Mouse (Mus musculus) kidney, postnatal 25 days (tissue): Measurements from ENCODE around the gene Pnmt.

ENCODE experiments used
- DNase-seq, 2 experiments: peaks; one replicate each; pipeline ENCODE4 v3.0.0; 2021; ENCODE audit warnings: mixed read lengths in 2 of 2

Pnmt gene

GRCm38 (mm10) chr11:98384721-98385637, 1.3 kb upstream of the Pnmt start:
- DNase-seq = no peak

- DNase-seq = no peak
Measured at GRCm38 (mm10) chr11:98386596-98386995, 346 bp downstream of the Pnmt start.

DNA sequence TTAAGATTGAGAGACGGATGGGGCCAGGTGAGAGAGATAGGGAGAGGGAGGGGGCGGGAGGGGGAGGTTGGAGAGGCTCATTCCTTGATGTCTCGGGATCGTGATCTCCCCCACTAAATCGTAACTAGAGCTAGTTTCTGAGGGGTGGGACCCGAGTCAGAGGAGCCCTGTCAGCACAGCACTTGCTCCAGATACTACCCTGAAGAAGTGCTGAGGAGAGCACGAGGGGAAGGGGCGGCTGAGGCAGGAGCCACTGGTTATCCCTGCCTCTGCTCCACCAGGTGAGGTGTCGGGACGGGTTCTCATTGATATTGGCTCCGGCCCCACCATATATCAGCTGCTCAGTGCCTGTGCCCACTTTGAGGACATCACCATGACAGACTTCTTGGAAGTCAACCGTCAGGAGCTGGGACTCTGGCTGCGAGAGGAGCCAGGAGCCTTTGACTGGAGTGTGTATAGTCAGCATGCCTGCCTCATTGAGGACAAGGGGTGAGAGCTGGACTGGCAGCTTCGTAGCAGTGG, 867 bp downstream of the Pnmt start:
- DNase-seq = no peak

DNA sequence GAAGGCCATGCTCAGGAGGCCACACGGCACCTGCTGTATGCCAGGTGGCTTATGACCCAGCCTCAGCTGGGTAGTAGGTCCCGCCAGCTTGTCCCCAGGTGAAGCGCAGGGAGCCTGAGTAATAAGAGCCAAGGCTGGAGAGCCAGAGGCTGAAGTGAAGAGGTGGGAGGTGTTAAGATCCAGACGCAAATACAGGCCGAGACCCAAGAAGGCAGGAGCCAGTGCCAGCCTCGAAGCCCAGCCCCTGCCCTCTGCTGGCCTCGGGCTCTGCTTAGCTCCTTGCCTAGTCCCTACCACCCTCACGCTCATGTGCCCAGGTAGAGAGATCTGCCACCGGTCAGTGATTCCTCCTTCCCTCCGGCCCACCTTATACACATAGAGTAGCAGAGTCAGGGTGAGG, 2.0 kb downstream of the Pnmt start:
- peak in 1 of 2 experiments; percentile 66 for DNase-seq

- peak; percentile 71 to 75 for DNase-seq
Measured at GRCm38 (mm10) chr11:98389221-98389780, 3.1 kb downstream of the Pnmt start.

DNA sequence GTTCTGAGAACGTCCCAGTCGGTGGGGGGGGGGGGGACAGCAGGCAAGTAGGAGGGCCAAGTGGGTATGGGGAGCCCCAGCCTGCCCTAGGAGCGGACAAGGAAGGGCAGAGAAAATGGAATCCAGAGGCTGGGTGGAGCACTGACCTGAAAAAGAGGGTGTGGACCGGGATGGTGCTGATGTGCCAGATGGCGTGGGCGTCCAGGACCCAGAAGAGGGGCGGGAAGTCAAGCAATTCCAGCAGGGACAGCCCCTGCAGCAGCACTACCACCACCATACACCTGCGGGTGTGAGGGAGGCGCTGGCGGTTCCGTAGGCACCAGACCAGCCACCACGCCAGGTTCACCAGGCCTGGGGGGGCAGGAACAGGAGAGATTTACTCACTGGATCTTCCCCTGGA, 3.9 kb downstream of the Pnmt start:
- no peak for DNase-seq

GRCm38 (mm10) chr11:98392034-98392433, 5.8 kb downstream of the Pnmt start:
- DNase-seq = no peak

DNA sequence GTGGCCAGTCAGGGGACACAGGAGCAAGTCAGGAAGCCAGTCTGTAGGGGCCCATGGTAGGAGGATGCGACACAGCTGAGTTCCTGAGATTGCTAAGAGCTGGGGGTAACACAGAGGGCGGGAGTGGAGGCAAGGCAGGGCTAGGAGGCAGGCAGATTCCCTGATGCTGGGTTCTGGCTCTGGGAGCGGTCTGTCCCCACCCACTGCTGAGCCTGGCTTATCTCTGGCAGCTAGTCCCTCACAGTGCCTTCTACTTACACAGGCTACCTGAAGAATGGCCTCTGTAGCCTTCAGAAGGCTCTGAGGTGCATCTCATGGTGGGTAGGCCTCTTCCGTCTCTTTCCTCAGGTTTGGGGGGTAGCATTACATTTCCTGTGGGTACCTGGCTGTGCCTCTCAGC, 6.4 kb downstream of the Pnmt start:
- DNase-seq = no peak

- DNase-seq = peak; percentile 47 to 58
Measured at GRCm38 (mm10) chr11:98393317-98393716, 7.1 kb downstream of the Pnmt start.

GRCm38 (mm10) chr11:98394301-98394700, 8.1 kb downstream of the Pnmt start:
- peak; percentile 51 to 55 for DNase-seq

- peak; percentile 80 to 87 for DNase-seq
Measured at GRCm38 (mm10) chr11:98395041-98395440, 8.8 kb downstream of the Pnmt start.

GRCm38 (mm10) chr11:98397946-98398345, 11.7 kb downstream of the Pnmt start:
- DNase-seq = no peak

DNA sequence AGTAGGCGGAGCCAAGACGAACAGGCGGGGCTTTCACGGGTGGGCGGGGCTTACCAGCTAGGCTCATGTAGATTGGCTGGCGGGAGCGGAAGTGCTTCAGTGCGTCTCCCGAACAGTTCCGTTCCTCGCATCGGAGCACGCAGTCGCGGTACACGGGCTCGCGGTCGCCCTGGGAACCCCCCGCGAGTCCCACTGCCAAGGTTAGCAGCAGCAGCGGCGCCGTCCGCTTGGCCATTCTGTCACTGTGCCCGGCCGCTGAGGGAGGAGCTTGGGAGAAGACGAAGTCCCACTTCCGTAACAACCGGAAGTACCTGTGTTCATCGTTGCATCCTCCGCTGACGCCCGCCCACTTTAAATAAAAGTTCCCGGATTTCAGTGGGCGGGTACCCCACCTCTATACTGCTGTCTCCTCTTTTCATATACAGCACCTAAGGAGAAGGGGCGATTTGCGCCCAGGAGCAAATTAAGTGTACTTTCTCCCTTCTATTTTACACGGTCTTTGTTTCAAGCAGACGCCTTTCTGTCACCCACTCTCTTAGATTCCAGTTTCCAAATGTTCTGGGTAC, 14.0 kb downstream of the Pnmt start, which contains the start of gene Pgap3:
Gene Pgap3 (minus strand): TSS at position 330 of the 566 bp plus-strand sequence.
- peak; percentile 90 to 95 for DNase-seq

GRCm38 (mm10) chr11:98400816-98401215, 14.6 kb downstream of the Pnmt start:
- DNase-seq = peak; percentile 75 to 85

- DNase-seq = peak in 1 of 2 experiments; percentile 72
Measured at GRCm38 (mm10) chr11:98406621-98407020, 20.4 kb downstream of the Pnmt start.

- peak; percentile 90 to 95 for DNase-seq
Measured at GRCm38 (mm10) chr11:98408872-98409271, 22.6 kb downstream of the Pnmt start.

DNA sequence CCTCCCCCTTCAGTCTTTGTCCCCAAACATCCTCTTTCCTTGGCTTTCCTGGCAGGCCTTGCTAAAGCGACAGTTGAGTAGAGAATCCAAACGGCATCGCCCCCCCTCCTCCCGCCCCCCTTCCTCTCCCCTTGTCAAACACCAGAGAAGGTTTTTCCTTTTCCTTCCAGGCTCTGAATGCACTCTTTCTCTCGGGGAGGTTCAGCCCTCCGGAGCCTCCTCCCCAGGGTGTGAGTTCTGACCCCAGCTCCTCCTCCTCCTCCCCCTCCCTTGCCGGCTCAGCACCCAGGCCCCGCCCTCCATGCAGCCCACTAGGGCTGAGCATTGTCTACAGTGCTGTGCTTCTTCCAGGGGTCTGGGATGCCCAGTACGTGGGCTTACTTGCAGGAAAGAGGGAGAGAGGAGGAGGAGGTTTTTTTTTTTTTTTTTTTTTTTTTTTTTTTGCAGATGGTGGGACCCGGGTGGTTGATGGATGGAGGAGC, 23.1 kb downstream of the Pnmt start:
- peak; percentile 75 to 90 for DNase-seq

GRCm38 (mm10) chr11:98412273-98412796, 26.1 kb downstream of the Pnmt start, which contains the start of gene Erbb2:
Erbb2 (plus strand) TSS chr11:98412470.
- peak; percentile 89 to 95 for DNase-seq

DNA sequence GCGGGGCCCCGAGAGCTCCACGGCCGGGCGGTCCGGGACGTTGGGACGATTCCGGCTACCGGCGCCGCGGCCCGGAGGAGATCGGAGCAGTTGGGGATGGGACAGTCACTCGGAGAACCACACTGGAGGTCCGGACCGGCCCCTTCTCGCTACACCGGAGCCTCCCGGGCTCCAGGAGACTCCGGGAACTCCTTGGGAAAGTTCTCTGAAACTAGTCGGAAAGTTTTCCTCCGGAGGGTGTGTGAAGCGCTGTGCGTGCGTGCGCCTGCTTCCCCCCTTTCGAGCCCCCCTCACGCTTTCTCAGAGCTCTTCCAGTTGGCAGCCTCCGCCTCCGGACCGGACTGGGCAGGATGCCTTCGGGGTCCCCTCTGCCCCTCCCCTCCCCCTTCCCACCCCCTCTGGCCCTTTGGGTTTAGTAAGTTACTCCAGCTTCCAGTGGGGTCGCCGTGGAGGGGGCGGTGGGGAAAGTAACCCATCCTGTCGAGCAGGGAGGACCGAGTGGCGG, 26.6 kb downstream of the Pnmt start:
- DNase-seq = peak; percentile 46 to 73

DNA sequence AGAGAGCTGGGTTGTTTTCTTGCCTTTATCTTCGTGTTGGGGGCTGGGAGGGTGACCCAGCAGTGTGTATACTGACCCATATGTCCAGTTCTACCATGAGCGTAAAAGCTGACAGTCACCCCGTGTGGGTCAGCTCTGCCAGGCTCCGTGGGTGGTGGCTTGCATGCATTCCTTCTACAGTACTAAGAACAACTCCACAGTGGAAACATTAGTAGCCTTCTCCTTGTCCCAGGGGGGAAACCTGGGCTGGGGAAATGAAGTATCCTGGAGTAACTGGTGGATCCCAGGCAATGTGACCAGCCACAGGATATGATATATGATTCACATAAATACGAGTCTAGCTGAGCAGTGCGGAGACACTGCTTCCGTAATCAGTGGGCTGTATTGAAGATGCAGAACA, 27.5 kb downstream of the Pnmt start:
- DNase-seq = no peak

DNA sequence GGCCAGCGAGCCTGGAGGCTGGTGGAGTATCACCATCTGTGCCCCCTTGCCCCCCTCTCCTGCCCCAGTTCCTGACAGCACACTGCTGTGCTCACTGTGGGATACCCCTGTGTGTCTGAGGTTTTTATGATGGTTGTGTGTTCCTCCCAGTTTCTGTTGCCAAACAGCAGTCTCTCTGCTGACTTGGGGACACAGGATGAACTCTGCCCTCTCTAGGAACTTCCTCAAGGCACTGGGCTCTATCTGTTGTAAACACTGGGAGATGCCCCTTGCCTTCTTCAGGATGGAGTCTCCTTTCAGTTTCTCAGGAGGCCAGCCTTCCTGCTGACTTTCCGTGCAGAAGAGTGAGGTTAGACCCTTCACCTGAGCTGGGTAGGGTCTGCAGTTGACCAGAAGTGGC, 27.9 kb downstream of the Pnmt start:
- no peak for DNase-seq

DNA sequence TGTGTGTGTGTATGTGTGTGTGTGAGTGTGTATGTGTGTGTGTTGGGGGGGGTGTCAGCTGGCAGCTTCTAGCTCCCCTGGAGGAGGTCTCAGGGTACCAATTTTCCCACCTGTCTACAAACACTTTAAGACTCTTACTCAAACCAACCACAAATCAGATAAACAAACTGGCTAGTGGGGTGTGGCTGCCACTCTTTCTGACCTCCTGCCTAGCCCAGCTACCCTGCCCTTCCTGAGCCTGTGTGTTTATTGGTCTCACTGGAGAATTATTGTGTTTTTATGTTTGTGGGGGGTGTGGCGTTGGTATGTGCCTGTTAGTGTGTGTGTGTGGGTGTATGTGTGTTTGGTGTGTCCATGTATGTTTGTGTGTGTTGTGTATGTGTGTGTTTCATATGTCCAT, 30.8 kb downstream of the Pnmt start:
- no peak for DNase-seq

DNA sequence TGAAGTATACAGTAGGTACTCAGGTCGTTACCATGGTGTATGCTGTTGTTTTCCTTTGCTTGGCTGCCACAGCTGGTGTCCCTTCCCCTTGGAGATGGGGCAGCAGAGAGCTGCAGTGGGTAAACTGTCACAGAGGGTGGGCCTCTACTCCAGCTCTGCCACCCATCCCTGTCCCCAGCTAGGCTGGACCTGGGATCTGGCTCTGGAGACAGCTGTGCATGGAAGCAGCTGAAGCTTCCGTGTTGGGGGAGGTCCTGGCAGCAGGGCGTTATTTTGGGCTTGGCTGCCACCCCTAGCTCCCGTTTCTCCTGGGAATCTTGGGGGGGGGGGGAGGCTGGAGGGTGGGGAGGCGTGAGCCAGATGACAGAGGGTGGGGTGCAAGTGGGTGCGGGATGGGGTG, 32.0 kb downstream of the Pnmt start:
- no peak for DNase-seq
